Mouse (Mus musculus) liver, embryonic 15.5 days (tissue): ENCODE data around the gene Col3a1. TPM values are rescaled to one million over a fixed set of nuclear protein-coding genes. Genes with fewer than 3 reads are reported as not detected.

Experiments used
- ATAC-seq: fragments of 200-750 bp; cut with Nextera tagmentation; 2 replicates; pipeline ENCODE4 v1.8.0; 2017; ENCODE audit warnings: moderate number of reproducible peaks, mild to moderate bottlenecking, moderate library complexity; ENCODE audit not compliant: insufficient read depth
- H3K27ac ChIP-seq: fragments of 300-500 bp; sonication (generic); replicated peaks from 2 replicates; pipeline ENCODE4 v1.5.1; 2015; ENCODE audit warnings: mild to moderate bottlenecking, inconsistent platforms
- H3K27me3 ChIP-seq: fragments of 300-500 bp; sonication (generic); 2 replicates; pipeline ENCODE4 v1.6.1; 2015; ENCODE audit warnings: mild to moderate bottlenecking, inconsistent platforms
- H3K36me3 ChIP-seq: fragments of 300-500 bp; sonication (generic); replicated peaks from 2 replicates; pipeline ENCODE4 v1.6.1; 2015; ENCODE audit warnings: moderate library complexity, mild to moderate bottlenecking, inconsistent platforms
- H3K4me1 ChIP-seq: fragments of 300-500 bp; sonication (generic); replicated peaks from 2 replicates; pipeline ENCODE4 v1.6.1; 2015; ENCODE audit warnings: inconsistent platforms
- H3K4me2 ChIP-seq: fragments of 300-500 bp; sonication (generic); 2 replicates; pipeline ENCODE4 v1.6.1; 2015; ENCODE audit warnings: moderate library complexity, mild to moderate bottlenecking, inconsistent platforms
- H3K4me3 ChIP-seq: fragments of 300-500 bp; sonication (generic); replicated peaks from 2 replicates; pipeline ENCODE4 v1.5.1; 2015; ENCODE audit warnings: mild to moderate bottlenecking, inconsistent platforms
- H3K9ac ChIP-seq: fragments of 300-500 bp; sonication (generic); 2 replicates; pipeline ENCODE4 v1.6.1; 2015; ENCODE audit warnings: moderate library complexity, mild to moderate bottlenecking, inconsistent platforms
- H3K9me3 ChIP-seq: fragments of 300-500 bp; sonication (generic); replicated peaks from 2 replicates; pipeline ENCODE4 v1.6.1; 2016; ENCODE audit warnings: inconsistent platforms
- WGBS: fragments of 180-500 bp; shearing (Covaris S2); methylation state at CpG from one replicate; pipeline ENCODE4 v1.1.7; 2015; ENCODE audit warnings: mixed read lengths; ENCODE audit not compliant: insufficient replicate concordance; 5-methylcytosine and 5-hydroxymethylcytosine counted together
- microRNA-seq: library from miRNA; unstranded; fragments of <30 nt; microRNA quantifications from one replicate; pipeline ENCODE4, GENCODE M21; 2016
- polyA plus RNA-seq: library from polyadenylated mRNA; unstranded; fragments of >200 nt; fragmentation: Nextera tagmentation; extraction: Ambion mirVana; gene quantifications from 2 replicates; pipeline ENCODE4 v1.2.1, GENCODE M21; 2015

Col3a1 gene
- polyA plus RNA-seq, 1 experiment from 2014 or later, result 106 TPM

DNA sequence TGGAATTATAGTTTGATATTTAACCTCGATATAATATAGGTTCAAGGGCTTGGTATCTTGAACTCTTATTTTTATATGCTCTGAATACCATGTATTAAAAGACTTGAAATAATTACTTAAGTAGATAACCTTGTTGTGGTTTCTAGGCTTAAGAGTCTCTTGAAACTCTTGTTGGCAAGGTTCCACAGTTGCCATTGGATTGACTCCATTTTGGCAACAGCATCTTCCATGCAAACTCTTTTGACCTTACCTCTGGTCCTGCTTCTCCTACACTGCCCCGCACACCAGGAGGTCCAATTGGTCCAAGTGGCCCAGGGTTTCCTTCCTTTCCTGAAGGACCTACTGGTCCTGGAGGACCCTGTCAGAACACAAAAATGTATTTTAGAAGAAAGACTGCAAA, 70.5 kb downstream of the Col3a1 start:
- Histone ChIP-seq H3K9me3 (no peaks in the 10 kb centered on the region), H3K9ac (no peak overlapping the region), H3K4me2 (no peak overlapping the region), H3K27ac (no peak overlapping the region), H3K4me1 (no peaks in the 10 kb centered on the region), H3K36me3 (no peaks in the 10 kb centered on the region), H3K27me3 (no peaks in the 10 kb centered on the region), H3K4me3 (no peak overlapping the region)
- no peak for ATAC-seq
- 62% methylated on average over 2 of the region's 2 CpGs for WGBS

Small RNA genes within 50 kb of the gene (microRNA-seq; reads per million reads assigned to microRNA genes)
- not detected for gene Gm47302

Other genes with a start within 250 kb of the Col3a1 start
- gene Col5a2, start 191.7 kb downstream of the Col3a1 start, polyA plus RNA-seq, result 6.6 and 6.8 TPM in 2 replicates